Mouse (Mus musculus): ENCODE data around the gene Map4k4. TPM values are rescaled to one million over a fixed set of nuclear protein-coding genes. Genes with fewer than 3 reads are reported as not detected.

The Map4k4 gene
- polyA plus RNA-seq, 1 experiment from 2014 or later, result 68.2 TPM

DNA sequence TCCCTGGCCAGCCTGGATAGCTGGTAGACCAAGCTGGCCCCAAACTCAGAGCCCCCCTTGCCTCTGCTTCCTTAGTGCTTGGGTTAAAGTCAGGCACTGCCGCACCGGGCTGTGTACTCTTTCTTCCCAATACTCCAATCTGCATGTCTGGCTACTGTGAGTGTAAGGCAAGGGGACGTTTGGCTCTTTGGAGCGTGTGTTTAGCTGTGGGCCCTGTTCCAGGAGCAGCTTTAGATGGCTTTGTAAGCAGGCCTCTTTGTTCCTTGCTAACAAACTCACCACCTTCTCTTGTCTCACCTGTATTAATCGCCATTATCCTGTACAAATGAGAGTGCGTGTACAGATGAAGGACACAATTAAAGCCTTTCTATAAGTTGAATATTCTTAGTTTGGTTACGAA, 71.7 kb downstream of the Map4k4 start:
- no peaks in the 10 kb centered on the region for H3K9me3 ChIP-seq (ENCODE audit: control insufficient read depth, low read length)
- no peaks in the 10 kb centered on the region for H3K27me3 ChIP-seq (ENCODE audit: control insufficient read depth, insufficient read depth, low read length)
- no peak overlapping the region for H3K4me3 ChIP-seq (ENCODE audit: low read depth, low read length)
- H3K27ac ChIP-seq (ENCODE audit: low read depth, low read length), result no peak overlapping the region
- H3K4me1 ChIP-seq (replicated peaks; ENCODE audit: control insufficient read depth, insufficient read depth, low read length), result no peaks in the 10 kb centered on the region
- DNase-seq (ENCODE audit: low spot score) (no peak), ATAC-seq (ENCODE audit: low FRiP score) (no peak)
- 91% methylated on average over 7 of the region's 7 CpGs for WGBS
- no peak overlapping the region for H3K4me2 ChIP-seq (replicated peaks; ENCODE audit: low read depth, low read length)
- peaks cover 2% of the 10 kb centered on the region; the same call in 1 of the 2 replicates for H3K36me3 ChIP-seq (ENCODE audit: control insufficient read depth, insufficient read depth, low read length)
- no peak overlapping the region for H3K9ac ChIP-seq (ENCODE audit: low read depth, low read length)

GRCm38 (mm10) chr1:39973911-39974310, 73.2 kb downstream of the Map4k4 start:
- no peaks in the 10 kb centered on the region for H3K9me3 ChIP-seq (ENCODE audit: control insufficient read depth, low read length)
- H3K4me1 ChIP-seq (replicated peaks; ENCODE audit: control insufficient read depth, insufficient read depth, low read length), result no peaks in the 10 kb centered on the region
- H3K36me3 ChIP-seq (ENCODE audit: control insufficient read depth, insufficient read depth, low read length), result peaks cover 2% of the 10 kb centered on the region; the same call in 1 of the 2 replicates
- DNase-seq (ENCODE audit: low spot score) (no peak), ATAC-seq (ENCODE audit: low FRiP score) (no peak)
- WGBS, result 84% methylated on average over 4 of the region's 4 CpGs
- H3K27me3 ChIP-seq (ENCODE audit: control insufficient read depth, insufficient read depth, low read length), result no peaks in the 10 kb centered on the region
- H3K27ac ChIP-seq (ENCODE audit: low read depth, low read length), result no peak overlapping the region
- H3K9ac ChIP-seq (ENCODE audit: low read depth, low read length), result no peak overlapping the region
- H3K4me3 ChIP-seq (ENCODE audit: low read depth, low read length), result no peak overlapping the region
- no peak overlapping the region for H3K4me2 ChIP-seq (replicated peaks; ENCODE audit: low read depth, low read length)

- DNase-seq (ENCODE audit: low spot score), result no peak
- Histone ChIP-seq H3K27ac (ENCODE audit: low read depth, low read length) (no peak overlapping the region), H3K4me2 (replicated peaks; ENCODE audit: low read depth, low read length) (no peak overlapping the region), H3K4me3 (ENCODE audit: low read depth, low read length) (no peak overlapping the region), H3K9me3 (ENCODE audit: control insufficient read depth, low read length) (no peaks in the 10 kb centered on the region), H3K9ac (ENCODE audit: low read depth, low read length) (no peak overlapping the region), H3K4me1 (replicated peaks; ENCODE audit: control insufficient read depth, insufficient read depth, low read length) (no peaks in the 10 kb centered on the region), H3K36me3 (ENCODE audit: control insufficient read depth, insufficient read depth, low read length) (peaks cover 2% of the 10 kb centered on the region; the same call in 1 of the 2 replicates), H3K27me3 (ENCODE audit: control insufficient read depth, insufficient read depth, low read length) (no peaks in the 10 kb centered on the region)
- WGBS, result 88% methylated on average over 2 of the region's 2 CpGs
- ATAC-seq (ENCODE audit: low FRiP score), result no peak
Measured at GRCm38 (mm10) chr1:39975005-39975404, 74.3 kb downstream of the Map4k4 start.

GRCm38 (mm10) chr1:39976107-39976506, 75.4 kb downstream of the Map4k4 start:
- no peaks in the 10 kb centered on the region for H3K27me3 ChIP-seq (ENCODE audit: control insufficient read depth, insufficient read depth, low read length)
- peaks cover 5% of the 10 kb centered on the region; the same call in 1 of the 2 replicates for H3K36me3 ChIP-seq (ENCODE audit: control insufficient read depth, insufficient read depth, low read length)
- H3K4me3 ChIP-seq (ENCODE audit: low read depth, low read length), result no peak overlapping the region
- H3K4me1 ChIP-seq (replicated peaks; ENCODE audit: control insufficient read depth, insufficient read depth, low read length), result no peaks in the 10 kb centered on the region
- no peak overlapping the region for H3K27ac ChIP-seq (ENCODE audit: low read depth, low read length)
- no peaks in the 10 kb centered on the region for H3K9me3 ChIP-seq (ENCODE audit: control insufficient read depth, low read length)
- no peak for ATAC-seq (ENCODE audit: low FRiP score)
- DNase-seq (ENCODE audit: low spot score), result no peak
- no peak overlapping the region for H3K4me2 ChIP-seq (replicated peaks; ENCODE audit: low read depth, low read length)
- H3K9ac ChIP-seq (ENCODE audit: low read depth, low read length), result no peak overlapping the region
- 94% methylated on average over 2 of the region's 2 CpGs for WGBS

- Histone ChIP-seq H3K27ac (ENCODE audit: low read depth, low read length) (no peak overlapping the region), H3K9me3 (ENCODE audit: control insufficient read depth, low read length) (no peaks in the 10 kb centered on the region), H3K4me1 (replicated peaks; ENCODE audit: control insufficient read depth, insufficient read depth, low read length) (no peaks in the 10 kb centered on the region), H3K36me3 (ENCODE audit: control insufficient read depth, insufficient read depth, low read length) (peaks cover 8% of the 10 kb centered on the region; the same call in 1 of the 2 replicates), H3K9ac (ENCODE audit: low read depth, low read length) (no peak overlapping the region), H3K4me3 (ENCODE audit: low read depth, low read length) (no peak overlapping the region), H3K27me3 (ENCODE audit: control insufficient read depth, insufficient read depth, low read length) (no peaks in the 10 kb centered on the region), H3K4me2 (replicated peaks; ENCODE audit: low read depth, low read length) (no peak overlapping the region)
- DNase-seq (ENCODE audit: low spot score) (no peak), ATAC-seq (ENCODE audit: low FRiP score) (no peak)
- WGBS, result 87% methylated on average over 11 of the region's 11 CpGs
Measured at GRCm38 (mm10) chr1:39976847-39977744, 76.4 kb downstream of the Map4k4 start.

DNA sequence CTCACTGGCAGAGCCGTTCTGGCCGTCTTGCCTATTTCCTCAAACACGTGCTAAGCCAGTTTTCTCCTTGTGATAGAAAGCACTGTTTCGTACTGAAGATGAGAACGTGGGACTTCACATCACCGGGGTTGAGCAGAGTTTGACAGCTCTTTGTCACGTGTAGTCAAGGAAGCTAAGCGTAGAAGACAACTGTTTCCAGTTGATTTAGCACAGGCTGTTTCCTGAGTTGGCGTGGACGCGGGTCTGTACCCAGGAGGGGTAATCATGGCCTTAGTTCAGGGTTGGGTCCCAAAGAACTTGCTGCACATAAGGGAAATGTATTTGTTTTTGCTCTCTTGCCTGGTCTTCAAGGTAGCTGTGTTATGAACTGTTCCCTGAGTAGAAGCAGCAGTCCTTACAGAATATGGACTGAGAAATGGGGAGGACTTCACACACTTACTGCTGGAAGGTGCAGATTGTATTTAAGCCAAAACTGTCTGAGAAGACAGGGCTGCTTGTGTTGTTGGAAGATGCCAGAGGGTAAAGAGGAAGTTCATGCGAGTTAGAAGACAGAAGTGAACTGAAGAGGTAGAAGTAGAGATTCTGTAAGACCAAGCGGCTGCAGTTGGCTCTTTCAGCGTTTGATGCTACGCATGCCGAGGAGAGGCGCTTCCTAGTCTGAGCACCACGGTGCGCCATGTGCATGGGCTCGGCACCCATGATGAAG, 78.2 kb downstream of the Map4k4 start:
- Histone ChIP-seq H3K9ac (ENCODE audit: low read depth, low read length) (no peak overlapping the region), H3K27me3 (ENCODE audit: control insufficient read depth, insufficient read depth, low read length) (no peaks in the 10 kb centered on the region), H3K4me2 (replicated peaks; ENCODE audit: low read depth, low read length) (no peak overlapping the region), H3K27ac (ENCODE audit: low read depth, low read length) (no peak overlapping the region), H3K9me3 (ENCODE audit: control insufficient read depth, low read length) (no peaks in the 10 kb centered on the region), H3K36me3 (ENCODE audit: control insufficient read depth, insufficient read depth, low read length) (peaks cover 8% of the 10 kb centered on the region; the same call in 1 of the 2 replicates), H3K4me3 (ENCODE audit: low read depth, low read length) (no peak overlapping the region), H3K4me1 (replicated peaks; ENCODE audit: control insufficient read depth, insufficient read depth, low read length) (no peaks in the 10 kb centered on the region)
- 93% methylated on average over 20 of the region's 20 CpGs for WGBS
- DNase-seq (ENCODE audit: low spot score) (no peak), ATAC-seq (ENCODE audit: low FRiP score) (no peak)

DNA sequence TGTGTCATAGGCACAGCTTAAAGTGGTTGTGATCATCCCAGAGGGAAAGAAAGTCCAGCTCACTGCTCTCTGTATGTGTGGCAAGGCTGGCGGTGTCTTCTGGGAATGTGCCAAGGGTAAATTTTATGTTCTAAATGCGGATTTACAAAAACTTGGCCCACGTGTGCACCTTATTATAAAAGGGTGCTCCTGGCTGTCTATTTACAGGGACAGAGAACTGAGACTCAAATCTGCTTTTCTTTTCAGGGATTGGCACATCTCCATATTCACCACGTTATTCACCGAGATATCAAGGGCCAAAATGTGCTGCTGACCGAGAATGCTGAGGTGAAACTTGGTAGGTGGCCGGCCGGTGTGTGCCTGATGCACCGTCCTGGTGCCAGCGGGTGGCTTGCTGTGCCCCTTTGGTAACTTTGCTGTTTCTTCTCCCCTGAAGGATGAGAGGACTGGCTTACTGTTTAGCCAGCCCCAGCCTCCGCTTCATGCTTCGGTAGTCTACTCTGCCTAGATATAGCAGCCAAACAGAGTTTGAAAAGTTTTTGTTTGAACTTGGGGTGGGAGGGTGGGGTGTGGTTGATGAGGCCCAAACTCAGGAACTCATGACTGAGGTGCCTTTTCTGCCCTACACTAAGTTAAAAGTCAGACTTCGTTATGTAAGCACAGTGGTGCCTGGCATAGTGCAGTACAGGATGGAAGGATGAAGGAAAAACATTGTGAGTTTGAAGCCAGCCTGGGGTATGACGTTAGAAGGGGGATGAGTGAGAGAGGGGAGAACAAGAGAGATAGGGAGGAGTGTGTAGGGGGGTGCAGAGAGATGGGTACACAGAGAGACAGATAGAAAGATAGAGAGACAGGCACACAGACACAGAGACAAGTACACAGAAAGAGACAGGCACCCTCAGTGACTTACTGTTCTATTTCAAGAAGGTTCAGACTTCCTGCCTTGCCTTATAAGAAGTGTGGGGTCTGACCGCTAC, 79.9 kb downstream of the Map4k4 start:
- Histone ChIP-seq H3K27me3 (ENCODE audit: control insufficient read depth, insufficient read depth, low read length) (no peaks in the 10 kb centered on the region), H3K9me3 (ENCODE audit: control insufficient read depth, low read length) (no peaks in the 10 kb centered on the region), H3K36me3 (ENCODE audit: control insufficient read depth, insufficient read depth, low read length) (peaks cover 12% of the 10 kb centered on the region; the same call in 1 of the 2 replicates), H3K9ac (ENCODE audit: low read depth, low read length) (no peak overlapping the region), H3K4me1 (replicated peaks; ENCODE audit: control insufficient read depth, insufficient read depth, low read length) (no peaks in the 10 kb centered on the region), H3K4me3 (ENCODE audit: low read depth, low read length) (no peak overlapping the region), H3K27ac (ENCODE audit: low read depth, low read length) (no peak overlapping the region), H3K4me2 (replicated peaks; ENCODE audit: low read depth, low read length) (no peak overlapping the region)
- DNase-seq (ENCODE audit: low spot score) (no peak), ATAC-seq (ENCODE audit: low FRiP score) (no peak)
- WGBS, result 92% methylated on average over 15 of the region's 15 CpGs

DNA sequence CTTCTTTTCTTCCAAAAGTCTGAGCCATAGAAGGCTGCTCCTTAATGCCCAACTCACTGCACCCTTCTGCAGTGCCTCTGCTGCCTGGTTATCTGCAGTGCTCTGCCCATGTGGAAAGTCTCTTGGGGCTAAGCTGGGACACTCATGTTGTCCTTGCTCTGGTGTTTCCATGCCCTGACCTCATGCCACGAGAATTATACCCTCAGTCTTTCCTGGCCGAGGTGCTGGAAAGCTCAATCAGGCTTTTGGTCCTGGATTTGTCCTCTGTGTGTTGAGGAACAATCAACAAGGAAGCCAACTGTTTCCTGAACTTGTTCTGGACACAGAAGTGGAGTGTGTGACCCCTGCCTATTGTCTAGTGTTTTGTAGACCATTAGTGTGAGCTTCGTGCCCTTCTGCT, 81.3 kb downstream of the Map4k4 start:
- H3K4me2 ChIP-seq (replicated peaks; ENCODE audit: low read depth, low read length), result no peak overlapping the region
- no peak for ATAC-seq (ENCODE audit: low FRiP score)
- H3K36me3 ChIP-seq (ENCODE audit: control insufficient read depth, insufficient read depth, low read length), result peaks cover 10% of the 10 kb centered on the region; the same call in 1 of the 2 replicates
- no peak overlapping the region for H3K9ac ChIP-seq (ENCODE audit: low read depth, low read length)
- no peaks in the 10 kb centered on the region for H3K27me3 ChIP-seq (ENCODE audit: control insufficient read depth, insufficient read depth, low read length)
- no peaks in the 10 kb centered on the region for H3K9me3 ChIP-seq (ENCODE audit: control insufficient read depth, low read length)
- H3K4me3 ChIP-seq (ENCODE audit: low read depth, low read length), result no peak overlapping the region
- WGBS, result 86% methylated on average over 3 of the region's 3 CpGs
- no peak overlapping the region for H3K27ac ChIP-seq (ENCODE audit: low read depth, low read length)
- DNase-seq (ENCODE audit: low spot score), result no peak
- no peaks in the 10 kb centered on the region for H3K4me1 ChIP-seq (replicated peaks; ENCODE audit: control insufficient read depth, insufficient read depth, low read length)
